In the genomic region with DNA sequence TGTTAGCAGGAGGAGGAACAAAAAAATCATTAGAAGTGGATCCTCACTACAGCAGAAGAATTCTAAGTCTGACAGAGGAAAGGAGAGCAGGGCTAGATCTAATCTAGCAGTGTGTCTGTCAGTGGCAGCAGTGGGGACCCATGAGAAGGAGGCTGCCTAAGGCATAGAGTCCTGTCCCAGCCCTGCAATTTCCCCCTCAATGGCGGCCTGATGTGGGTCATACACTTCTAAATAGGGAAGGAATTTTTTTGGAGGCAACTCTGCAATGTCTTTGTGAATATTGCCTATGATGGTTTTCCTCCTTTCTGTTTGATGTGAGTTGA, we compare ENCODE assay signal across 20 mouse cellular contexts.
DNase-seq lines count a peak whose midpoint lies in the region; ATAC-seq and TF ChIP-seq lines count a peak whose summit lies in the region.
"Had no signal": no experiment of that assay in that cellular context is flagged by ENCODE, and none has a peak within 500 bp of the region (broad histone marks: within the 10 kb centered on the region; RNA-seq: fewer than 3 reads in every experiment).

No protein-coding gene starts in this region.

- no peak overlapping the region for H3K4me3 ChIP-seq in liver, embryonic 11.5 days (ENCODE audit: low read depth, low read length)
- H3K4me3 ChIP-seq in liver, embryonic 15.5 days (replicated peaks) = no peak overlapping the region
- H3K4me3 ChIP-seq in intestine, postnatal 0 days (ENCODE audit: low read depth, low read length) = no peak overlapping the region
- H3K4me3 ChIP-seq: embryonic facial prominence, embryonic 10.5 days; forebrain, embryonic 13.5 days; gastrocnemius, adult 2 months; heart, embryonic 13.5 days; hindbrain, embryonic 12.5 days had no signal

- 65% methylated on average over 1 of the region's 1 CpGs for WGBS in liver, embryonic 11.5 days
- 34% methylated on average over 1 of the region's 1 CpGs for WGBS in liver, embryonic 15.5 days (ENCODE audit: insufficient replicate concordance)
- WGBS in intestine, postnatal 0 days = 93% methylated on average over 1 of the region's 1 CpGs

- H3K27ac ChIP-seq in liver, embryonic 11.5 days (ENCODE audit: low read depth, low read length) = peak overlapping the region; percentile 69
- peak overlapping the region; percentile 6; the same call in 1 of the 2 replicates for H3K27ac ChIP-seq in liver, embryonic 15.5 days (replicated peaks)
- H3K27ac ChIP-seq in intestine, postnatal 0 days (ENCODE audit: low read depth, low read length) = no peak overlapping the region
- H3K27ac ChIP-seq: embryonic facial prominence, embryonic 10.5 days; forebrain, embryonic 13.5 days; gastrocnemius, adult 2 months; heart, embryonic 13.5 days; hindbrain, embryonic 12.5 days had no signal

- H3K4me2 ChIP-seq in liver, embryonic 11.5 days = peak overlapping the region; percentile 35
- H3K4me2 ChIP-seq in liver, embryonic 15.5 days = peak overlapping the region; percentile 19
- H3K4me2 ChIP-seq in intestine, postnatal 0 days (replicated peaks; ENCODE audit: low read depth) = no peak overlapping the region
- H3K4me2 ChIP-seq: forebrain, embryonic 13.5 days; heart, embryonic 13.5 days; hindbrain, embryonic 12.5 days had no signal

- no peaks in the 10 kb centered on the region for H3K27me3 ChIP-seq in liver, embryonic 11.5 days (replicated peaks; ENCODE audit: control insufficient read depth, insufficient read depth, low read length)
- no peaks in the 10 kb centered on the region for H3K27me3 ChIP-seq in liver, embryonic 15.5 days
- H3K27me3 ChIP-seq in intestine, postnatal 0 days (replicated peaks; ENCODE audit: control insufficient read depth, insufficient read depth, low read length) = no peaks in the 10 kb centered on the region
- H3K27me3 ChIP-seq: forebrain, embryonic 13.5 days; heart, embryonic 13.5 days; hindbrain, embryonic 12.5 days had no signal

- no peaks in the 10 kb centered on the region for H3K9me3 ChIP-seq in liver, embryonic 11.5 days (ENCODE audit: control insufficient read depth, low read length)
- no peaks in the 10 kb centered on the region for H3K9me3 ChIP-seq in liver, embryonic 15.5 days (replicated peaks)
- no peaks in the 10 kb centered on the region for H3K9me3 ChIP-seq in intestine, postnatal 0 days (ENCODE audit: control insufficient read depth)
- H3K9me3 ChIP-seq: embryonic facial prominence, embryonic 10.5 days; forebrain, embryonic 13.5 days; hindbrain, embryonic 12.5 days had no signal

- H3K4me1 ChIP-seq in liver, embryonic 11.5 days (replicated peaks; ENCODE audit: control insufficient read depth, insufficient read depth, low read length) = peaks cover 18% of the 10 kb centered on the region
- peaks cover 26% of the 10 kb centered on the region for H3K4me1 ChIP-seq in liver, embryonic 15.5 days (replicated peaks)
- no peaks in the 10 kb centered on the region for H3K4me1 ChIP-seq in intestine, postnatal 0 days (replicated peaks; ENCODE audit: control insufficient read depth, insufficient read depth, low read length)
- H3K4me1 ChIP-seq: embryonic facial prominence, embryonic 10.5 days; forebrain, embryonic 13.5 days; hindbrain, embryonic 12.5 days had no signal

- no peak for TF ChIP-seq CTCF in intestine, postnatal 0 days (IDR thresholded peaks at IDR 0.05; ENCODE audit: low read depth)

- H3K36me3 ChIP-seq in liver, embryonic 11.5 days (ENCODE audit: control insufficient read depth, insufficient read depth, low read length) = no peaks in the 10 kb centered on the region
- H3K36me3 ChIP-seq in liver, embryonic 15.5 days (replicated peaks) = no peaks in the 10 kb centered on the region
- no peaks in the 10 kb centered on the region for H3K36me3 ChIP-seq in intestine, postnatal 0 days (ENCODE audit: control insufficient read depth, insufficient read depth)
- H3K36me3 ChIP-seq: embryonic facial prominence, embryonic 10.5 days; heart, embryonic 13.5 days; hindbrain, embryonic 12.5 days had no signal

- peak; percentile 86 for ATAC-seq in liver, embryonic 11.5 days (replicated peaks; ENCODE audit: low FRiP score)
- ATAC-seq in liver, embryonic 15.5 days (ENCODE audit: insufficient read depth) = peak; percentile 84
- peak; percentile 80 for ATAC-seq in megakaryocyte-erythroid progenitor cell, adult 5-6 weeks (replicated peaks; ENCODE audit: low FRiP score, low TSS enrichment, poor library complexity, severe bottlenecking)
- ATAC-seq in intestine, postnatal 0 days = no peak
- ATAC-seq: forebrain, embryonic 13.5 days; forebrain, postnatal 0 days; hindbrain, embryonic 16.5 days had no signal

- DNase-seq in thymus, postnatal 25 days = peak; percentile 0
- DNase-seq in thymus, postnatal 14 days = no peak
- no peak for DNase-seq in liver, embryonic 11.5 days (ENCODE audit: low spot score)
- DNase-seq in spleen, postnatal 36 days (ENCODE audit: low spot score in 2 of 2) = no peak
- DNase-seq in right cerebral cortex, adult 2 months (ENCODE audit: low spot score in 2 of 2) = no peak
- DNase-seq: adrenal gland, postnatal 10 days; cerebellum, adult 11-12 months; cerebellum, adult 9-11 months; cerebellum, postnatal 36 days; forebrain, postnatal 0 days; gastrocnemius, adult 2 months; gastrocnemius, postnatal 25 days had no signal

- H3K9ac ChIP-seq in liver, embryonic 11.5 days (ENCODE audit: low read depth, low read length) = no peak overlapping the region
- no peak overlapping the region for H3K9ac ChIP-seq in liver, embryonic 15.5 days
- no peak overlapping the region for H3K9ac ChIP-seq in intestine, postnatal 0 days (ENCODE audit: low read depth, low read length)
- H3K9ac ChIP-seq: forebrain, embryonic 13.5 days; forebrain, postnatal 0 days; heart, embryonic 13.5 days; hindbrain, embryonic 12.5 days had no signal
